Mouse (Mus musculus) layer of hippocampus, adult 2 months (tissue): ENCODE results near the gene Gpr142. TPM values are rescaled to one million over a fixed set of nuclear protein-coding genes. Genes with fewer than 3 reads are reported as not detected.

Source experiments
- DNase-seq, 2 experiments: peaks; one replicate each; pipeline ENCODE4 v3.0.0; 2022; ENCODE audit warnings: low spot score in 2 of 2
- H3K27ac ChIP-seq: fragments of 200-600 bp; 2 replicates; pipeline ENCODE4 v1.8.1; 2022
- H3K4me3 ChIP-seq: fragments of 200-600 bp; 2 replicates; pipeline ENCODE4 v1.8.1; 2022; ENCODE audit warnings: mild to moderate bottlenecking
- CTCF ChIP-seq: fragments of 200-600 bp; conservative IDR thresholded peaks from 2 replicates; pipeline ENCODE4 v1.8.1; 2022; ENCODE audit warnings: antibody characterized with exemption, mild to moderate bottlenecking, moderate library complexity
- total RNA-seq, 2 experiments: library from RNA; stranded (reverse); gene quantifications; 2 replicates each; pipeline ENCODE4 v1.2.3; 2021

The Gpr142 gene
- total RNA-seq, 2 experiments from 2014 or later: not detected

GRCm38 (mm10) chr11:114852311-114853173, 53.8 kb downstream of the Gpr142 start:
- DNase-seq: no peak
- H3K4me3 ChIP-seq: peak overlapping the region; percentile 71
- H3K27ac ChIP-seq: peak overlapping the region; percentile 51; the same call in 1 of the 2 replicates
- TF ChIP-seq CTCF: no peak

- DNase-seq: no peak
- no peak for TF ChIP-seq CTCF
- peak overlapping the region; percentile 71; the same call in 1 of the 2 replicates for H3K4me3 ChIP-seq
- H3K27ac ChIP-seq: no peak overlapping the region
Measured at GRCm38 (mm10) chr11:114853174-114853838, 54.6 kb downstream of the Gpr142 start.

- no peak for DNase-seq
- H3K27ac ChIP-seq: no peak overlapping the region
- no peak for TF ChIP-seq CTCF
- H3K4me3 ChIP-seq: no peak overlapping the region
Measured at GRCm38 (mm10) chr11:114854581-114854980, 55.9 kb downstream of the Gpr142 start.

- no peak for DNase-seq
- no peak for TF ChIP-seq CTCF
- H3K4me3 ChIP-seq: no peak overlapping the region
- no peak overlapping the region for H3K27ac ChIP-seq
Measured at GRCm38 (mm10) chr11:114856125-114856524, 57.4 kb downstream of the Gpr142 start.

Other genes with a start within 250 kb of the Gpr142 start
- gene Rpl38, start 130.4 kb upstream of the Gpr142 start, total RNA-seq: 100 to 1,000 TPM; 905 to 943 TPM
- 10 to 100 TPM; 24.4 to 27.8 TPM for gene Ttyh2, start 123.5 kb upstream of the Gpr142 start, total RNA-seq
- gene Dnaic2, start 71.5 kb upstream of the Gpr142 start, total RNA-seq: 1 to 10 TPM; 1.4 to 1.5 TPM
- 1 to 10 TPM; 2.9 to 5.4 TPM for gene Kif19a, start 33.5 kb upstream of the Gpr142 start, total RNA-seq
- gene Btbd17, start 3.0 kb upstream of the Gpr142 start, total RNA-seq: 10 to 100 TPM; 21.7 to 22.9 TPM
- 1 to 10 TPM; 4.7 to 5.4 TPM for gene Gprc5c, start 52.2 kb downstream of the Gpr142 start, total RNA-seq
- under 1 TPM; 0.36 to 0.42 TPM for gene Cd300a, start 91.1 kb downstream of the Gpr142 start, total RNA-seq
- gene Cd300lb, start 135.5 kb downstream of the Gpr142 start, total RNA-seq: under 1 TPM in 1 of 2 experiments, not detected in 1; 0.12 TPM
- gene Cd300c, start 170.2 kb downstream of the Gpr142 start, total RNA-seq: not detected
- gene Cd300ld, start 191.0 kb downstream of the Gpr142 start, total RNA-seq: not detected
- gene Cd300c2, start 203.0 kb downstream of the Gpr142 start, total RNA-seq: 1 to 10 TPM; 4.1 to 4.5 TPM
- not detected for gene Cd300ld2, start 217.3 kb downstream of the Gpr142 start, total RNA-seq
- gene Cd300ld4, start 228.1 kb downstream of the Gpr142 start, total RNA-seq: 1 to 10 TPM; 1.0 to 1.7 TPM
- gene Cd300ld5, start 238.8 kb downstream of the Gpr142 start, total RNA-seq: 1 to 10 TPM in 1 of 2 experiments, under 1 TPM in 1; 0.87 to 1.0 TPM
- under 1 TPM in 1 of 2 experiments, not detected in 1; 0.87 TPM for gene Cd300ld3, start 249.5 kb downstream of the Gpr142 start, total RNA-seq